Mouse (Mus musculus) midbrain, embryonic 15.5 days (tissue): ENCODE data around the gene Grasp. TPM values are rescaled to one million over a fixed set of nuclear protein-coding genes. Genes with fewer than 3 reads are reported as not detected.

Experiments
- ATAC-seq: fragments of 200-750 bp; cut with Nextera tagmentation; replicated peaks from 2 replicates; pipeline ENCODE4 v1.8.0; 2017; ENCODE audit warnings: moderate TSS enrichment
- H3K27ac ChIP-seq: fragments of 300-500 bp; sonication (generic); 2 replicates; pipeline ENCODE4 v1.5.1; 2015; ENCODE audit warnings: mild to moderate bottlenecking, inconsistent platforms
- H3K27me3 ChIP-seq: fragments of 300-500 bp; sonication (generic); replicated peaks from 2 replicates; pipeline ENCODE4 v1.6.1; 2015; ENCODE audit warnings: inconsistent platforms
- H3K36me3 ChIP-seq: fragments of 300-500 bp; sonication (generic); replicated peaks from 2 replicates; pipeline ENCODE4 v1.6.1; 2015; ENCODE audit warnings: inconsistent platforms
- H3K4me1 ChIP-seq: fragments of 300-500 bp; sonication (generic); 2 replicates; pipeline ENCODE4 v1.6.1; 2015; ENCODE audit warnings: inconsistent platforms
- H3K4me2 ChIP-seq: fragments of 300-500 bp; sonication (generic); 2 replicates; pipeline ENCODE4 v1.6.1; 2015; ENCODE audit warnings: inconsistent platforms, mild to moderate bottlenecking, moderate library complexity
- H3K4me3 ChIP-seq: fragments of 300-500 bp; sonication (generic); 2 replicates; pipeline ENCODE4 v1.5.1; 2015; ENCODE audit warnings: mild to moderate bottlenecking, inconsistent platforms
- H3K9ac ChIP-seq: fragments of 300-500 bp; sonication (generic); 2 replicates; pipeline ENCODE4 v1.6.1; 2015; ENCODE audit warnings: mild to moderate bottlenecking, inconsistent platforms
- H3K9me3 ChIP-seq: fragments of 300-500 bp; sonication (generic); 2 replicates; pipeline ENCODE4 v1.6.1; 2016; ENCODE audit warnings: inconsistent platforms
- WGBS: fragments of 180-500 bp; shearing (Covaris S2); methylation state at CpG from one replicate; pipeline ENCODE4 v1.1.7; 2015; ENCODE audit warnings: mixed read lengths; 5-methylcytosine and 5-hydroxymethylcytosine counted together
- polyA plus RNA-seq: library from polyadenylated mRNA; unstranded; fragments of >200 nt; fragmentation: Nextera tagmentation; extraction: Ambion mirVana; gene quantifications from 2 replicates; pipeline ENCODE4 v1.2.1, GENCODE M21; 2015

The Grasp gene
- polyA plus RNA-seq, 1 experiment from 2014 or later = 1.3 TPM

- Histone ChIP-seq H3K27me3 (no peaks in the 10 kb centered on the region; the same call in 1 of the 2 replicates), H3K27ac (no peak overlapping the region), H3K36me3 (no peaks in the 10 kb centered on the region), H3K4me2 (no peak overlapping the region), H3K4me1 (peaks cover 33% of the 10 kb centered on the region), H3K4me3 (no peak overlapping the region), H3K9ac (no peak overlapping the region), H3K9me3 (no peaks in the 10 kb centered on the region)
- no peak for ATAC-seq
- WGBS = 2% methylated on average over 8 of the region's 8 CpGs
These were observed 3.1 kb upstream of the Grasp start for GRCm38 (mm10) chr15:101220905-101221297.

GRCm38 (mm10) chr15:101221298-101222104 lies 2.5 kb upstream of the Grasp start:
- Histone ChIP-seq H3K9me3 (no peaks in the 10 kb centered on the region), H3K27me3 (no peaks in the 10 kb centered on the region; the same call in 1 of the 2 replicates), H3K9ac (no peak overlapping the region), H3K27ac (no peak overlapping the region), H3K4me1 (peaks cover 33% of the 10 kb centered on the region), H3K4me3 (no peak overlapping the region), H3K36me3 (no peaks in the 10 kb centered on the region), H3K4me2 (peak overlapping the region; percentile 14; the same call in 1 of the 2 replicates)
- no peak for ATAC-seq
- WGBS = 3% methylated on average over 14 of the region's 14 CpGs

DNA sequence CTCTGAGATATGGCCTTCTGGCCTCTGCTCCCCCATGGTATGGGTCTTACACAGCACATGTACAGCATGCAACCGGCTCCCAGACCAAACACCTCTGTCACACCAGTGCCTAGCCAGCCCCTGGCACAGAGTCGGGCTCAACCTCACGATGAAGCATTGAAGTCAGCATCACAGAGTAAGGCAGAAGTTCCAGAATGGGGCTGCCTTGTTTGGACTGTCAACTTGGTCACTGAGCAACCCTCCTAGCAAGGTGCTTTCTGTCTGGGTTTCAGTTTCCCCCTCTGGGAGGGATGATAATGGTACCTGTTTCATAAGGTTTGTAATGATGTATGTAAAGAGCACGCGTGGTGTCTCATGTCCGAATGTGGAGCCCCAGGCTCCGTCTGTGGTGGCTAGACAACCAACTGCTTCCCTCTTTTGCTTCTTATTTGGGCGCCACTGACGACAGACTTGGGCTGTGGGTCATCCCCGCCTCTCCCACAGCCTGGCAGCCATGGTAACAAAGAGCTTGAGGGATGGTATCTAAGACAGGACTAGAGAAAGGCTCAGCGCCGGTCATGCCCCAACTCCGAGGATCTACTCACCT lies 998 bp upstream of the Grasp start:
- WGBS = 43% methylated on average over 13 of the region's 13 CpGs
- no peaks in the 10 kb centered on the region for H3K36me3 ChIP-seq
- H3K4me2 ChIP-seq = peak overlapping the region; percentile 97
- no peak overlapping the region for H3K9ac ChIP-seq
- H3K4me3 ChIP-seq = peak overlapping the region; percentile 76; the same call in 1 of the 2 replicates
- ATAC-seq = no peak
- H3K4me1 ChIP-seq = peaks cover 33% of the 10 kb centered on the region
- H3K27me3 ChIP-seq = no peaks in the 10 kb centered on the region; the same call in 1 of the 2 replicates
- no peak overlapping the region for H3K27ac ChIP-seq
- H3K9me3 ChIP-seq = no peaks in the 10 kb centered on the region

- no peaks in the 10 kb centered on the region; the same call in 1 of the 2 replicates for H3K27me3 ChIP-seq
- peak overlapping the region; percentile 97 for H3K4me2 ChIP-seq
- 3% methylated on average over 5 of the region's 5 CpGs for WGBS
- peaks cover 33% of the 10 kb centered on the region for H3K4me1 ChIP-seq
- no peaks in the 10 kb centered on the region for H3K36me3 ChIP-seq
- peak overlapping the region; percentile 76 for H3K4me3 ChIP-seq
- ATAC-seq = peak; percentile 13; the same call in 1 of the 2 replicates
- peak overlapping the region; percentile 68 for H3K9ac ChIP-seq
- H3K27ac ChIP-seq = no peak overlapping the region
- no peaks in the 10 kb centered on the region for H3K9me3 ChIP-seq
These were observed 392 bp upstream of the Grasp start for GRCm38 (mm10) chr15:101223596-101223995.

- Histone ChIP-seq H3K9me3 (no peaks in the 10 kb centered on the region), H3K4me3 (peak overlapping the region; percentile 76), H3K27ac (no peak overlapping the region), H3K4me1 (peaks cover 33% of the 10 kb centered on the region), H3K36me3 (no peaks in the 10 kb centered on the region), H3K9ac (peak overlapping the region; percentile 68; the same call in 1 of the 2 replicates), H3K27me3 (no peaks in the 10 kb centered on the region; the same call in 1 of the 2 replicates), H3K4me2 (peak overlapping the region; percentile 97)
- no peak for ATAC-seq
- WGBS = 7% methylated on average over 14 of the region's 14 CpGs
These were observed 989 bp downstream of the Grasp start for GRCm38 (mm10) chr15:101224977-101225376.

DNA sequence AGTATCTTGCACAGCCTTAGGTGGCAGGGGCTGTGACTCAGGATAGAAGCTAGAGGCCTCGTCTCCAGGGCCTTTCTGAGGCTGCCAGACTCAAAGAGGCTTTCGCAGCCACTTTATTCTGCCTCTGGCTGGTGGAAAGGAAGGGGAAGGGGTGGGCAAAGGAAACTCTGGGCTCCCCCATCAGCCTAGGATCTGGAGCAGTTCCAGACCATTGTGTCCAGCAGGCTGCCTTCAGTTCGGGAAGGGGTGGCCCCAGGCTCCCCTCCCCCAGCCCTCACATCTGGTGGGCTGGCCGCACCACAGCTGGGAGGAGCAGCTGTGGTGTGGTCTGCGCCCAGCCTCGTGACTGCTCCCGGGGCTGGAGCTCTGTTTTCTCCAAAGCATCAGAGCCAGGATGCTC lies 4.0 kb downstream of the Grasp start:
- 17% methylated on average over 7 of the region's 7 CpGs for WGBS
- H3K27me3 ChIP-seq = no peaks in the 10 kb centered on the region
- peaks cover 18% of the 10 kb centered on the region for H3K4me1 ChIP-seq
- no peaks in the 10 kb centered on the region for H3K9me3 ChIP-seq
- no peak overlapping the region for H3K4me3 ChIP-seq
- no peak overlapping the region for H3K9ac ChIP-seq
- no peaks in the 10 kb centered on the region for H3K36me3 ChIP-seq
- H3K4me2 ChIP-seq = no peak overlapping the region
- H3K27ac ChIP-seq = no peak overlapping the region
- ATAC-seq = no peak

DNA sequence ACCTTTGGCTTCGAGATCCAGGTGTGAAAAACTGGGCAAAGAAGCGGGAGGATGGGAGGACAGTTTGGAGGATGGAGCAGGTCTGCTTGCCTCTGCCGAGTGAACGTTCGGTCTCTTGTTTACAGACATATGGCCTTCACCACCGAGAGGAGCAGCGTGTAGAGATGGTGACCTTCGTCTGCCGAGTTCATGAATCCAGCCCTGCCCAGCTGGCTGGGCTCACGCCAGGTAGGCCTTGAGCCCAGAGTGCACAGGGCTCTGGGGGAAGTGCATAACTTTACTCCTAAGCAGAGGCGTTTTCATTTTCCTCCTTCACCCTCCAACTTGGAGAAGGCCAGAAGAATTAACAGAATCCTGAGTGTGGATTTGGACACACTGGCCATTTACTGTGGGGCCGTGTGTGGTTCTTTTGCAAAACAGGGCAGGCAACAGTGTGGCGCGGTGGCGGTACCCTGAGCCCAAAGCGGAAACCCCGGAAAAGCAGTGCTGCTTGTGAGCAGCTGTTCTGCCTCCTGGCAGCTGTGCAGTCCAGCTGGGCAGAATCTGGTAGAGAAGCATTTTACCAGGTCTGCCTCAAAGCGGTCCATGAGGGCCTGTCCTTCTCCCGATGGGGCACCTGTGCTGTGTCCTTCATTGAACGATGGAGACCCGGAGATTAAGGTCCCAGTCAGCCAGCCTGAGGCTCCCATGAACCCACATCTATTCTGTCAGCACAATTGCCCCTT lies 5.0 kb downstream of the Grasp start:
- Histone ChIP-seq H3K4me3 (no peak overlapping the region), H3K36me3 (no peaks in the 10 kb centered on the region), H3K27me3 (no peaks in the 10 kb centered on the region), H3K4me1 (peaks cover 8% of the 10 kb centered on the region), H3K9me3 (no peaks in the 10 kb centered on the region), H3K4me2 (no peak overlapping the region), H3K27ac (no peak overlapping the region), H3K9ac (no peak overlapping the region)
- ATAC-seq = no peak
- 89% methylated on average over 21 of the region's 21 CpGs for WGBS

- H3K27ac ChIP-seq = no peak overlapping the region
- H3K36me3 ChIP-seq = no peaks in the 10 kb centered on the region
- WGBS = 94% methylated on average over 19 of the region's 19 CpGs
- H3K9ac ChIP-seq = no peak overlapping the region
- H3K4me3 ChIP-seq = no peak overlapping the region
- ATAC-seq = no peak
- no peaks in the 10 kb centered on the region for H3K27me3 ChIP-seq
- H3K4me1 ChIP-seq = no peaks in the 10 kb centered on the region; the same call in 1 of the 2 replicates
- H3K4me2 ChIP-seq = no peak overlapping the region
- H3K9me3 ChIP-seq = no peaks in the 10 kb centered on the region
These were observed 6.5 kb downstream of the Grasp start for GRCm38 (mm10) chr15:101230503-101230902.

- no peak for ATAC-seq
- no peak overlapping the region for H3K27ac ChIP-seq
- H3K9me3 ChIP-seq = no peaks in the 10 kb centered on the region
- peak overlapping the region; percentile 46 for H3K4me2 ChIP-seq
- WGBS = 75% methylated on average over 23 of the region's 23 CpGs
- no peaks in the 10 kb centered on the region for H3K36me3 ChIP-seq
- peak overlapping the region; percentile 24 for H3K4me3 ChIP-seq
- H3K27me3 ChIP-seq = no peaks in the 10 kb centered on the region
- no peaks in the 10 kb centered on the region; the same call in 1 of the 2 replicates for H3K4me1 ChIP-seq
- H3K9ac ChIP-seq = no peak overlapping the region
These were observed 7.1 kb downstream of the Grasp start for GRCm38 (mm10) chr15:101230995-101231647.

GRCm38 (mm10) chr15:101231648-101232180 lies 7.7 kb downstream of the Grasp start:
- no peaks in the 10 kb centered on the region for H3K27me3 ChIP-seq
- no peak for ATAC-seq
- H3K4me2 ChIP-seq = peak overlapping the region; percentile 46
- peak overlapping the region; percentile 24 for H3K4me3 ChIP-seq
- no peak overlapping the region for H3K9ac ChIP-seq
- no peak overlapping the region for H3K27ac ChIP-seq
- 59% methylated on average over 56 of the region's 56 CpGs for WGBS
- H3K36me3 ChIP-seq = no peaks in the 10 kb centered on the region
- H3K9me3 ChIP-seq = no peaks in the 10 kb centered on the region
- no peaks in the 10 kb centered on the region; the same call in 1 of the 2 replicates for H3K4me1 ChIP-seq

GRCm38 (mm10) chr15:101232607-101233006 lies 8.6 kb downstream of the Grasp start:
- Histone ChIP-seq H3K4me2 (no peak overlapping the region), H3K9me3 (no peaks in the 10 kb centered on the region), H3K4me3 (no peak overlapping the region), H3K27ac (no peak overlapping the region), H3K9ac (no peak overlapping the region), H3K27me3 (no peaks in the 10 kb centered on the region), H3K36me3 (no peaks in the 10 kb centered on the region), H3K4me1 (no peaks in the 10 kb centered on the region; the same call in 1 of the 2 replicates)
- no peak for ATAC-seq
- 74% methylated on average over 4 of the region's 4 CpGs for WGBS
